Comparison of ENCODE assay signal across 16 mouse cellular contexts in genomic region chr14:119466899-119467588, GRCm38 (mm10).
DNase-seq lines count a peak whose midpoint lies in the region; ATAC-seq lines count a peak whose summit lies in the region.
"Had no signal": no experiment of that assay in that cellular context is flagged by ENCODE, and none has a peak within 500 bp of the region (broad histone marks: within the 10 kb centered on the region; RNA-seq: fewer than 3 reads in every experiment).

No protein-coding gene starts in this region.

- H3K36me3 ChIP-seq in kidney, embryonic 16.5 days (ENCODE audit: insufficient read depth, low read length), result no peaks in the 10 kb centered on the region
- H3K36me3 ChIP-seq in kidney, embryonic 14.5 days (ENCODE audit: control insufficient read depth, insufficient read depth, low read length), result no peaks in the 10 kb centered on the region
- H3K36me3 ChIP-seq: embryonic facial prominence, embryonic 13.5 days; heart, embryonic 13.5 days; hindbrain, embryonic 13.5 days; kidney, embryonic 15.5 days; liver, embryonic 13.5 days; midbrain, embryonic 13.5 days had no signal

- no peaks in the 10 kb centered on the region for H3K9me3 ChIP-seq in kidney, embryonic 16.5 days (ENCODE audit: low read length)
- no peaks in the 10 kb centered on the region for H3K9me3 ChIP-seq in kidney, embryonic 14.5 days (ENCODE audit: control insufficient read depth, low read length)
- H3K9me3 ChIP-seq: embryonic facial prominence, embryonic 13.5 days; heart, embryonic 13.5 days; hindbrain, embryonic 13.5 days; kidney, embryonic 15.5 days; liver, embryonic 13.5 days; midbrain, embryonic 13.5 days had no signal

- no peak overlapping the region for H3K9ac ChIP-seq in kidney, embryonic 16.5 days (replicated peaks; ENCODE audit: low read length)
- H3K9ac ChIP-seq in kidney, embryonic 14.5 days (ENCODE audit: low read depth, low read length), result no peak overlapping the region
- H3K9ac ChIP-seq: embryonic facial prominence, embryonic 13.5 days; heart, embryonic 13.5 days; hindbrain, embryonic 13.5 days; kidney, embryonic 15.5 days; liver, embryonic 13.5 days; midbrain, embryonic 13.5 days had no signal

- H3K27me3 ChIP-seq in kidney, embryonic 16.5 days (ENCODE audit: insufficient read depth, low read length), result no peaks in the 10 kb centered on the region
- H3K27me3 ChIP-seq in kidney, embryonic 14.5 days (ENCODE audit: control insufficient read depth, insufficient read depth, low read length), result no peaks in the 10 kb centered on the region
- H3K27me3 ChIP-seq: embryonic facial prominence, embryonic 13.5 days; heart, embryonic 13.5 days; hindbrain, embryonic 13.5 days; kidney, embryonic 15.5 days; liver, embryonic 13.5 days; midbrain, embryonic 13.5 days had no signal

- no peak overlapping the region for H3K4me2 ChIP-seq in kidney, embryonic 16.5 days (replicated peaks; ENCODE audit: low read depth, low read length)
- H3K4me2 ChIP-seq in kidney, embryonic 14.5 days (replicated peaks; ENCODE audit: low read depth, low read length), result no peak overlapping the region
- H3K4me2 ChIP-seq: embryonic facial prominence, embryonic 13.5 days; heart, embryonic 13.5 days; hindbrain, embryonic 13.5 days; kidney, embryonic 15.5 days; liver, embryonic 13.5 days; midbrain, embryonic 13.5 days had no signal

- peak; percentile 78 for DNase-seq in 3T3-L1 (ENCODE audit: low read depth, low spot score)
- peak; percentile 65 for DNase-seq in Muller cell, postnatal 12 days (ENCODE audit: inconsistent ontology term)
- DNase-seq in fibroblast of lung, adult 2 months (ENCODE audit: low read depth), result peak; percentile 16
- DNase-seq in ovary, adult 18-20 months (ENCODE audit: low spot score), result no peak
- no peak for DNase-seq in embryo, embryonic 11 days
- DNase-seq in lung, postnatal 10 days, result no peak
- DNase-seq: cerebellum, adult 9-10 months; gastrocnemius, adult 2 months; liver, embryonic 13.5 days had no signal

- WGBS in kidney, embryonic 16.5 days, result 55% methylated on average over 5 of the region's 5 CpGs
- 63% methylated on average over 5 of the region's 5 CpGs for WGBS in kidney, embryonic 14.5 days

- no peaks in the 10 kb centered on the region for H3K4me1 ChIP-seq in kidney, embryonic 16.5 days (ENCODE audit: insufficient read depth, low read length)
- H3K4me1 ChIP-seq in kidney, embryonic 14.5 days (ENCODE audit: control insufficient read depth, insufficient read depth, low read length), result no peaks in the 10 kb centered on the region
- H3K4me1 ChIP-seq: embryonic facial prominence, embryonic 13.5 days; heart, embryonic 13.5 days; hindbrain, embryonic 13.5 days; kidney, embryonic 15.5 days; liver, embryonic 13.5 days had no signal

- ATAC-seq in kidney, embryonic 16.5 days (ENCODE audit: low FRiP score, low TSS enrichment), result peak; percentile 54; the same call in 1 of the 2 replicates
- no peak for ATAC-seq in kidney, embryonic 14.5 days (ENCODE audit: low FRiP score, low TSS enrichment)
- ATAC-seq: midbrain, embryonic 13.5 days had no signal

- no peak overlapping the region for H3K27ac ChIP-seq in kidney, embryonic 16.5 days (ENCODE audit: low read length)
- no peak overlapping the region for H3K27ac ChIP-seq in kidney, embryonic 14.5 days (ENCODE audit: low read depth, low read length)
- H3K27ac ChIP-seq: embryonic facial prominence, embryonic 13.5 days; gastrocnemius, adult 2 months; heart, embryonic 13.5 days; hindbrain, embryonic 13.5 days; kidney, embryonic 15.5 days; liver, embryonic 13.5 days; midbrain, embryonic 13.5 days had no signal

- H3K4me3 ChIP-seq in kidney, embryonic 16.5 days (ENCODE audit: low read length), result no peak overlapping the region
- H3K4me3 ChIP-seq in kidney, embryonic 14.5 days (ENCODE audit: low read length), result no peak overlapping the region
- H3K4me3 ChIP-seq: embryonic facial prominence, embryonic 13.5 days; gastrocnemius, adult 2 months; heart, embryonic 13.5 days; hindbrain, embryonic 13.5 days; kidney, embryonic 15.5 days; liver, embryonic 13.5 days; midbrain, embryonic 13.5 days had no signal

Comparison
In these comparisons a context has a peak if more than half of its experiments do, and no peak if none do; other contexts are left out.
1. DNase-seq: peak in 3T3-L1 (single experiment), Muller cell, postnatal 12 days (single experiment) and fibroblast of lung, adult 2 months (single experiment); none in ovary, adult 18-20 months (single experiment), embryo, embryonic 11 days (single experiment) and lung, postnatal 10 days (single experiment).